Mouse (Mus musculus): ENCODE measurements around the gene Shkbp1. TPM values are rescaled to one million over a fixed set of nuclear protein-coding genes. Genes with fewer than 3 reads are reported as not detected.
A peak's percentile ranks its signal among the peaks of the same experiment; 100 is the strongest.

Shkbp1 gene
- polyA plus RNA-seq (2012; rRNA removed) (58.7 and 80.6 TPM in 2 replicates), polyA plus RNA-seq (2014; fragmentation: Nextera tagmentation; extraction: Ambion mirVana) (30.5 and 35.5 TPM in 2 replicates)

DNA sequence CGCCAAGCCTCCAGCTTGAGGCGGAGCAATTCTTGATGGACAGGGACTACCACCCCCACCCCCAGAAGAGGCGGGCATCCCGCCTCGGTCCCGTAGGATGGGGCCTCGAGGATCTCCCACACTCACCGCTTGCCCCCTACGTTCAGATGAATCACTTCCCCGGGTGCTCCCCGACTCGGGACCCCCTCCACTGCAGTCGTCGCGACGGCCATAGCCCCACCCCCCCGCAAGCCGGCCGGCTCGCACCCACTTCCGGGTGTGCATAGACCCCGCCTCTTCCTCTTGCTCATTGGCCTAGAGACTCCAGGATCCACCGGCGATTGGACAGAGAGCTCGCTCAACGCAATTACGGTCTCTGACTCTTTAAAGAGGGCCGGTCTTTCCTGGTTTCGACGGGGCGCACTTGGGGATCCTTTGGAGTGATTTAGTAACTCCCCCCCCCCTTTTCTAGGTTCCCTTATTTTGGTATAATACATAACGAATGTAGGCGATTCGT lies at the start of gene Shkbp1:
Gene Shkbp1 (minus strand): TSS at position 275 of the 496 bp plus-strand sequence.
- no peaks in the 10 kb centered on the region for H3K9me3 ChIP-seq (ENCODE audit: control insufficient read depth, low read length)
- H3K4me2 ChIP-seq (replicated peaks; ENCODE audit: low read depth, low read length, severe bottlenecking), result peak within 1 kb of the TSS; percentile 68
- no peak for TF ChIP-seq POLR2A (IDR thresholded peaks at IDR 0.05; ENCODE audit: borderline replicate concordance, extremely low read depth, insufficient read depth, insufficient read length)
- peaks cover 21% of the 10 kb centered on the region for H3K4me1 ChIP-seq (ENCODE audit: control insufficient read depth, insufficient read depth, low read length)
- H3K9ac ChIP-seq (ENCODE audit: low read depth, low read length, severe bottlenecking), result peak within 1 kb of the TSS; percentile 43
- DNase-seq (ENCODE audit: low spot score) (peak; percentile 94), ATAC-seq (ENCODE audit: low FRiP score, low read depth) (peak; percentile 98)
- H3K4me3 ChIP-seq (replicated peaks; ENCODE audit: low read length), result peak within 1 kb of the TSS; percentile 68
- peaks cover 12% of the 10 kb centered on the region; the same call in 1 of the 2 replicates for H3K36me3 ChIP-seq (ENCODE audit: control insufficient read depth, insufficient read depth, low read length)
- peaks cover 14% of the 10 kb centered on the region for H3K27me3 ChIP-seq (ENCODE audit: control insufficient read depth, insufficient read depth, low read length)
- under 1% methylated on average over 31 of the region's 34 CpGs for WGBS
- H3K27ac ChIP-seq (replicated peaks; ENCODE audit: low read depth, low read length), result no peak within 1 kb of the TSS

DNA sequence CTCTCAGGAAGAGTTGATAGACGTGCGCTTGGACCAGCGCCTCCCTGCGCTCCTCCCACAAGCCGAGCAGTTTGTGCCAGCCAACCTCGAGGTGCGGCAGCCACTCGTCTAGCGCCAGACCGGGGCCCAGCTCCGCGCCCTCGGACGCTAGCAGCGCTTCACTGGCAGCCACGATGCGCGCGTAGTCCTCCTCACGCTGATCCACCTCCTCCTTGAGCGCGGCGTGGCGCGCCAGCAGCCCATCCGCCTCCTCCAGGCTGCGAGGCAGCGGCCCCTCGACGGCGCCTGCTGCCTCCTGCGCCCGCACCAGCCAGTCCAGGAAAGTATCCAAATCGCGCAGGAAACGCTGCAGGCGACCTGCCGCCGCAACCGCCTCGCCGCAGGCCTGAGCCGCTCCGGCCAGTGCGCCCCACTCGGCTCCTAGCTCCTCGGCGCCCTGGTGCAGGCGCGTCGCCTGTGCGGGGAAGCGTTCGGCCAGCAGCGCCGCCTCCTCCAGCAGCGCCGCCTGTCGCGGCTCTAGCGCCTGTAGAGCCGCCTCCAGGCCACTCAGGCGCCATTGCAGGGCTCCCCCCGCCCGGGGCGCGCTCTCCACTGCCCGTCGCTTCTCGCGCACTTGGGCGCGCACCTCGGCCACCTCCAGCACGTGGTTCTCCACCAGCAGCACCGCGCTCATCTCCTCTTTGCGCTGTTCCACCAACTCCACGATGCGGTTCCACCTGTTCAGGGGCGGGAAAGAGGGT lies 48.6 kb upstream of the Shkbp1 start:
- no peaks in the 10 kb centered on the region for H3K36me3 ChIP-seq (ENCODE audit: control insufficient read depth, insufficient read depth, low read length)
- H3K4me1 ChIP-seq (ENCODE audit: control insufficient read depth, insufficient read depth, low read length), result no peaks in the 10 kb centered on the region
- 0 out of 2 replicates have a peak overlapping the region, but pooled peaks have one; percentile 15 for H3K4me2 ChIP-seq (replicated peaks; ENCODE audit: low read depth, low read length, severe bottlenecking)
- peak overlapping the region; percentile 11 for H3K4me3 ChIP-seq (replicated peaks; ENCODE audit: low read length)
- no peak for TF ChIP-seq POLR2A (IDR thresholded peaks at IDR 0.05; ENCODE audit: borderline replicate concordance, extremely low read depth, insufficient read depth, insufficient read length)
- no peak overlapping the region for H3K9ac ChIP-seq (ENCODE audit: low read depth, low read length, severe bottlenecking)
- ATAC-seq (ENCODE audit: low FRiP score, low read depth) (no peak), DNase-seq (ENCODE audit: low spot score) (no peak)
- no peak overlapping the region for H3K27ac ChIP-seq (replicated peaks; ENCODE audit: low read depth, low read length)
- H3K9me3 ChIP-seq (ENCODE audit: control insufficient read depth, low read length), result peaks cover 6% of the 10 kb centered on the region; the same call in 1 of the 2 replicates
- H3K27me3 ChIP-seq (ENCODE audit: control insufficient read depth, insufficient read depth, low read length), result peaks cover 79% of the 10 kb centered on the region
- 7% methylated on average over 55 of the region's 81 CpGs for WGBS

DNA sequence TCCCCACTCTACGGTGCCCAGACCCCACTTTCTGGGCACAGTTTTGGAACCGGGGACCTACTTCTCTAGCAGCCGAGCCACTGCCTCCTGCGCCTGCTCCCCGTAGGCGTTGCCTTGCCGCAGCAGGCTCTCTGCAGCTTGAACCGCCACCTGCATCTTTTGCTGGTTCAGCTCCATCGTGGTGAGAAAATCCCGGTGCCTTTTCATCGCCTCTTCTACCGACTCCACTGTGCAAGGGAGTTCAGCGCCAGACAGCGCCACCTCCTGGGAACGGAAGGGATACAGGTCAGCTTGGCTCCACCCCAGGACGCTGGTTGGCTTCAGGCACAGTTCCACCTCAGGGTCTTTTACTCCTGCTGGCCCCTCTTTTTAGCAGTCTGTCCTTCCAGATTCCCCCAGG lies 46.9 kb upstream of the Shkbp1 start:
- peaks cover 6% of the 10 kb centered on the region; the same call in 1 of the 2 replicates for H3K9me3 ChIP-seq (ENCODE audit: control insufficient read depth, low read length)
- no peak overlapping the region for H3K27ac ChIP-seq (replicated peaks; ENCODE audit: low read depth, low read length)
- no peak for ATAC-seq (ENCODE audit: low FRiP score, low read depth)
- 15% methylated on average over 16 of the region's 16 CpGs for WGBS
- no peak overlapping the region for H3K9ac ChIP-seq (ENCODE audit: low read depth, low read length, severe bottlenecking)
- H3K4me3 ChIP-seq (replicated peaks; ENCODE audit: low read length), result no peak overlapping the region
- no peak for TF ChIP-seq POLR2A (IDR thresholded peaks at IDR 0.05; ENCODE audit: borderline replicate concordance, extremely low read depth, insufficient read depth, insufficient read length)
- H3K36me3 ChIP-seq (ENCODE audit: control insufficient read depth, insufficient read depth, low read length), result no peaks in the 10 kb centered on the region
- no peaks in the 10 kb centered on the region for H3K4me1 ChIP-seq (ENCODE audit: control insufficient read depth, insufficient read depth, low read length)
- DNase-seq (ENCODE audit: low spot score), result peak; percentile 25
- H3K4me2 ChIP-seq (replicated peaks; ENCODE audit: low read depth, low read length, severe bottlenecking), result no peak overlapping the region
- H3K27me3 ChIP-seq (ENCODE audit: control insufficient read depth, insufficient read depth, low read length), result peaks cover 70% of the 10 kb centered on the region

DNA sequence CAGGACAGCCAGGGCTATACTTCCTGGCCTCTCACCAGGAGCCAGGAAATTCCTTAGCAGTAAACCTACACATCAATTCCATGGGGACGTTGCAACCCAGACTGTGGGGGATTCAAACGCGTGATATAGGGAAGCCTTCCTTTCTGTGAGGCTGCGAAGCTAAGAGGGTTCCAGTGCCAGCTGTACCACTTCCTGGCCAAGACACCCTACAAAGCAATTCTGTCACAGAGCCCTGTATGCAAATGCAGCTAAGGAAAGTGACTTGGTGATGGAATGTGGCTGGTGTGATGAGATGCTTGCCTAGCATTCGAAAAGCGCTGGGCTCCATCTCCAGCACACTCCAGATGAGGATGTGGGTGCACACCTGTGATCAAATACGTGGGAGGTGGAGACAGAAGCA lies 44.7 kb upstream of the Shkbp1 start:
- TF ChIP-seq POLR2A (IDR thresholded peaks at IDR 0.05; ENCODE audit: borderline replicate concordance, extremely low read depth, insufficient read depth, insufficient read length), result no peak
- 76% methylated on average over 7 of the region's 7 CpGs for WGBS
- H3K9ac ChIP-seq (ENCODE audit: low read depth, low read length, severe bottlenecking), result no peak overlapping the region
- H3K9me3 ChIP-seq (ENCODE audit: control insufficient read depth, low read length), result 0 out of 2 replicates have a peak, but pooled peaks cover 6% of the 10 kb centered on the region
- no peak overlapping the region for H3K27ac ChIP-seq (replicated peaks; ENCODE audit: low read depth, low read length)
- H3K4me1 ChIP-seq (ENCODE audit: control insufficient read depth, insufficient read depth, low read length), result peaks cover 4% of the 10 kb centered on the region; the same call in 1 of the 2 replicates
- ATAC-seq (ENCODE audit: low FRiP score, low read depth) (no peak), DNase-seq (ENCODE audit: low spot score) (no peak)
- no peak overlapping the region for H3K4me2 ChIP-seq (replicated peaks; ENCODE audit: low read depth, low read length, severe bottlenecking)
- peaks cover 70% of the 10 kb centered on the region for H3K27me3 ChIP-seq (ENCODE audit: control insufficient read depth, insufficient read depth, low read length)
- H3K36me3 ChIP-seq (ENCODE audit: control insufficient read depth, insufficient read depth, low read length), result no peaks in the 10 kb centered on the region
- H3K4me3 ChIP-seq (replicated peaks; ENCODE audit: low read length), result no peak overlapping the region

DNA sequence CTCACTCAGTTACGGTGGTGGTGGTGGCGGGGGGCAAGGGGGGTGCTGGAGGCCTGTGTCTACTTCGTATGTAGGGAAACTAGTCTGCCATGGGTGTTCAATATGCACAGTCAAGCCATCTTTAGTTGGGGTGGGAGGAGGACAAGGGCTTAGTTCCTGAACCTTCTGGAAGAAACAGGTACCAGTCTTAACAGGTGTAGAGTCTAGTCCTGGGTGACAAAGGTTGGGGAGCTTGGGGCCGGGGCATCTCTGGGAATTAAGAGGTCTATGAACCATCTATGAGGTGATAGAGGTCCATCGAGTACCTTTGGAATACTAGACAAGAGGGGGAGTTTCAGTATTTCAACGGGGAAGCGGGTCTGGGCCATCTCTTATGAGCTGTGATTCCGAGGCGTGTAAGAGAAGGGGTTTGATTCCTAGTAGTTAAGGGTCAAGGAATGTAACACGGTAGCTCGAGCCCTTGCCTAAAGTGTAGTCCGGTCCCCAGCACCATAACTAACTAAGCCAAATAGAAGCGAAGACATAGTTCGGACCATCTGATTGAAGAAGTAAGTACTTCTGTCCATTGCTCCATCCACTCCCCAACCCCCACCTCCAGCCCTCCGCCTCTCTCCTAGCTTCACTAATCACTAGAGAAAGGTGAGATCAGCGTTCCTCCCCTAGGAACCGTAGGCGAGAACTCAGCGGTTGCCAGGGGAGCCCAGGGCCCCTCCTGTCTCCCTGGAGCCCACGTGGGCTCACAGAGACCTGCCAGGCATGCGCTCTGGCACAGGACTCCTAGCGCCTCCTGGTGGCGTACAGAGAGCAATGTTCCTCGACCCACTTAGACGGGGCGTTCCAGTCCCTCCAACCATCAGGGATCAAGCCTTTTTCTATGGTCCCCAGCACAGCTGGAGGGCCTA lies 41.5 kb upstream of the Shkbp1 start:
- Histone ChIP-seq H3K27ac (replicated peaks; ENCODE audit: low read depth, low read length) (no peak overlapping the region), H3K9ac (ENCODE audit: low read depth, low read length, severe bottlenecking) (no peak overlapping the region), H3K4me3 (replicated peaks; ENCODE audit: low read length) (peak overlapping the region; percentile 47), H3K9me3 (ENCODE audit: control insufficient read depth, low read length) (no peaks in the 10 kb centered on the region), H3K27me3 (ENCODE audit: control insufficient read depth, insufficient read depth, low read length) (peaks cover 58% of the 10 kb centered on the region), H3K36me3 (ENCODE audit: control insufficient read depth, insufficient read depth, low read length) (no peaks in the 10 kb centered on the region), H3K4me1 (ENCODE audit: control insufficient read depth, insufficient read depth, low read length) (peaks cover 4% of the 10 kb centered on the region; the same call in 1 of the 2 replicates), H3K4me2 (replicated peaks; ENCODE audit: low read depth, low read length, severe bottlenecking) (peak overlapping the region; percentile 77; the same call in 1 of the 2 replicates)
- DNase-seq (ENCODE audit: low spot score), result peak; percentile 14
- 20% methylated on average over 26 of the region's 26 CpGs for WGBS
- no peak for ATAC-seq (ENCODE audit: low FRiP score, low read depth)
- no peak for TF ChIP-seq POLR2A (IDR thresholded peaks at IDR 0.05; ENCODE audit: borderline replicate concordance, extremely low read depth, insufficient read depth, insufficient read length)
